Mouse (Mus musculus): ENCODE data around the gene Adprhl2. TPM values are rescaled to one million over a fixed set of nuclear protein-coding genes. Genes with fewer than 3 reads are reported as not detected.

Gene Adprhl2
- polyA plus RNA-seq, 1 experiment from 2014 or later: 64.5 TPM

- Histone ChIP-seq H3K4me3 (replicated peaks; ENCODE audit: low read depth, low read length) (no peak overlapping the region), H3K4me2 (ENCODE audit: low read length) (no peak overlapping the region), H3K9ac (ENCODE audit: low read depth, low read length) (no peak overlapping the region), H3K4me1 (replicated peaks; ENCODE audit: insufficient read depth, low read length) (no peaks in the 10 kb centered on the region; the same call in 1 of the 2 replicates), H3K27me3 (ENCODE audit: insufficient read depth, low read length) (no peaks in the 10 kb centered on the region), H3K27ac (no peak overlapping the region), H3K9me3 (replicated peaks; ENCODE audit: low read length) (no peaks in the 10 kb centered on the region), H3K36me3 (ENCODE audit: insufficient read depth, low read length) (peaks cover 9% of the 10 kb centered on the region; the same call in 1 of the 2 replicates)
- ATAC-seq (replicated peaks; ENCODE audit: low FRiP score, low read depth) (no peak), DNase-seq (ENCODE audit: low spot score) (no peak)
- TF ChIP-seq CTCF (IDR thresholded peaks at IDR 0.05; ENCODE audit: low read depth): no peak
- WGBS: 88% methylated on average over 13 of the region's 13 CpGs
Observed at GRCm38 (mm10) chr4:126273753-126274152, 47.8 kb downstream of the Adprhl2 start.

GRCm38 (mm10) chr4:126269292-126269691 is 52.2 kb downstream of the Adprhl2 start:
- Histone ChIP-seq H3K27me3 (ENCODE audit: insufficient read depth, low read length) (no peaks in the 10 kb centered on the region), H3K9me3 (replicated peaks; ENCODE audit: low read length) (no peaks in the 10 kb centered on the region), H3K36me3 (ENCODE audit: insufficient read depth, low read length) (peaks cover 9% of the 10 kb centered on the region; the same call in 1 of the 2 replicates), H3K4me2 (ENCODE audit: low read length) (no peak overlapping the region), H3K9ac (ENCODE audit: low read depth, low read length) (no peak overlapping the region), H3K4me1 (replicated peaks; ENCODE audit: insufficient read depth, low read length) (no peaks in the 10 kb centered on the region), H3K27ac (no peak overlapping the region), H3K4me3 (replicated peaks; ENCODE audit: low read depth, low read length) (no peak overlapping the region)
- TF ChIP-seq CTCF (IDR thresholded peaks at IDR 0.05; ENCODE audit: low read depth): no peak
- no peak for DNase-seq (ENCODE audit: low spot score)
- 76% methylated on average over 3 of the region's 3 CpGs for WGBS
- no peak for ATAC-seq (replicated peaks; ENCODE audit: low FRiP score, low read depth)

Other genes with a start within 250 kb of the Adprhl2 start
- gene Lsm10, start 225.1 kb downstream of the Adprhl2 start, polyA plus RNA-seq (2015; fragmentation: Nextera tagmentation; extraction: Ambion mirVana): 58.5 and 59.0 TPM in 2 replicates
- 27.1 and 28.7 TPM in 2 replicates for gene Stk40, start 217.7 kb downstream of the Adprhl2 start, polyA plus RNA-seq (2015; fragmentation: Nextera tagmentation; extraction: Ambion mirVana)
- gene Eva1b, start 174.0 kb downstream of the Adprhl2 start, polyA plus RNA-seq (2015; fragmentation: Nextera tagmentation; extraction: Ambion mirVana): 130 and 149 TPM in 2 replicates
- 9.2 and 9.7 TPM in 2 replicates for gene Sh3d21, start 158.2 kb downstream of the Adprhl2 start, polyA plus RNA-seq (2015; fragmentation: Nextera tagmentation; extraction: Ambion mirVana)
- gene Thrap3, start 118.9 kb downstream of the Adprhl2 start, polyA plus RNA-seq (2015; fragmentation: Nextera tagmentation; extraction: Ambion mirVana): 136 and 156 TPM in 2 replicates
- gene Map7d1, start 65.4 kb downstream of the Adprhl2 start, polyA plus RNA-seq (2015; fragmentation: Nextera tagmentation; extraction: Ambion mirVana): 22.4 and 27.3 TPM in 2 replicates
- gene Trappc3, start 59.4 kb downstream of the Adprhl2 start, polyA plus RNA-seq (2015; fragmentation: Nextera tagmentation; extraction: Ambion mirVana): 115 and 121 TPM in 2 replicates
- 7.9 and 8.1 TPM in 2 replicates for gene Col8a2, start 34.9 kb downstream of the Adprhl2 start, polyA plus RNA-seq (2015; fragmentation: Nextera tagmentation; extraction: Ambion mirVana)
- 2.1 TPM in 2 replicates for gene Tekt2, start 4.0 kb upstream of the Adprhl2 start, polyA plus RNA-seq (2015; fragmentation: Nextera tagmentation; extraction: Ambion mirVana)
- gene Ago3, start 107.9 kb upstream of the Adprhl2 start, polyA plus RNA-seq (2015; fragmentation: Nextera tagmentation; extraction: Ambion mirVana): 8.7 and 9.8 TPM in 2 replicates
- gene Ago1, start 146.9 kb upstream of the Adprhl2 start, polyA plus RNA-seq (2015; fragmentation: Nextera tagmentation; extraction: Ambion mirVana): 4.4 TPM in 2 replicates
- 1.4 and 1.8 TPM in 2 replicates for gene Ago4, start 211.8 kb upstream of the Adprhl2 start, polyA plus RNA-seq (2015; fragmentation: Nextera tagmentation; extraction: Ambion mirVana)
- gene Clspn, start 235.2 kb upstream of the Adprhl2 start, polyA plus RNA-seq (2015; fragmentation: Nextera tagmentation; extraction: Ambion mirVana): 13.3 and 18.0 TPM in 2 replicates

All from kidney, postnatal 0 days (tissue).